Mouse (Mus musculus) intestine, postnatal 0 days (tissue): ENCODE results near the gene Nabp2. TPM values are rescaled to one million over a fixed set of nuclear protein-coding genes. Genes with fewer than 3 reads are reported as not detected.
A peak's percentile ranks its signal among the peaks of the same experiment; 100 is the strongest.

Experiments used
- ATAC-seq: fragments of 200-750 bp; cut with Nextera tagmentation; 2 replicates; pipeline ENCODE4 v1.8.0; 2017; ENCODE audit warnings: mild to moderate bottlenecking, moderate TSS enrichment, moderate library complexity
- H3K27ac ChIP-seq: fragments of 300-500 bp; sonication (generic); 2 replicates; pipeline ENCODE4 v1.5.1; 2014; ENCODE audit warnings: mild to moderate bottlenecking, low read depth, low read length, moderate library complexity
- H3K27me3 ChIP-seq: fragments of 300-500 bp; sonication (generic); replicated peaks from 2 replicates; pipeline ENCODE4 v1.6.1; 2014; ENCODE audit warnings: low read length, mixed read lengths; ENCODE audit not compliant: control insufficient read depth, insufficient read depth
- H3K36me3 ChIP-seq: fragments of 300-500 bp; sonication (generic); 2 replicates; pipeline ENCODE4 v1.6.1; 2014; ENCODE audit warnings: mild to moderate bottlenecking, moderate library complexity; ENCODE audit not compliant: control insufficient read depth, insufficient read depth
- H3K4me1 ChIP-seq: fragments of 300-500 bp; sonication (generic); replicated peaks from 2 replicates; pipeline ENCODE4 v1.6.1; 2014; ENCODE audit warnings: antibody characterized with exemption, low read length, mixed read lengths; ENCODE audit not compliant: control insufficient read depth, insufficient read depth
- H3K4me2 ChIP-seq: fragments of 300-500 bp; sonication (generic); replicated peaks from 2 replicates; pipeline ENCODE4 v1.6.1; 2014; ENCODE audit warnings: low read depth, mild to moderate bottlenecking, moderate library complexity
- H3K4me3 ChIP-seq: fragments of 300-500 bp; sonication (generic); 2 replicates; pipeline ENCODE4 v1.5.1; 2014; ENCODE audit warnings: low read depth, low read length
- H3K9ac ChIP-seq: fragments of 300-500 bp; sonication (generic); 2 replicates; pipeline ENCODE4 v1.6.1; 2014; ENCODE audit warnings: mild to moderate bottlenecking, low read depth, low read length
- H3K9me3 ChIP-seq: fragments of 300-500 bp; sonication (generic); 2 replicates; pipeline ENCODE4 v1.6.1; 2016; ENCODE audit warnings: mixed run types; ENCODE audit not compliant: control insufficient read depth
- CTCF ChIP-seq: sonication (generic); IDR thresholded peaks from 2 replicates; pipeline ENCODE4 v1.5.1; 2016; ENCODE audit warnings: low read depth, mild to moderate bottlenecking, control low read depth, antibody characterized with exemption, moderate library complexity
- WGBS: fragments of 180-500 bp; shearing (Covaris S2); extraction: QIAGEN DNeasy Blood & Tissue Kit; methylation state at CpG from one replicate; pipeline ENCODE4 v1.1.7; 2014; 5-methylcytosine and 5-hydroxymethylcytosine counted together
- polyA plus RNA-seq: library from polyadenylated mRNA; unstranded; fragments of >200 nt; fragmentation: Nextera tagmentation; extraction: Ambion mirVana; gene quantifications from 2 replicates; pipeline ENCODE4 v1.2.1, GENCODE M21; 2015

Gene Nabp2
- polyA plus RNA-seq, 1 experiment from 2014 or later = 82.5 TPM

DNA sequence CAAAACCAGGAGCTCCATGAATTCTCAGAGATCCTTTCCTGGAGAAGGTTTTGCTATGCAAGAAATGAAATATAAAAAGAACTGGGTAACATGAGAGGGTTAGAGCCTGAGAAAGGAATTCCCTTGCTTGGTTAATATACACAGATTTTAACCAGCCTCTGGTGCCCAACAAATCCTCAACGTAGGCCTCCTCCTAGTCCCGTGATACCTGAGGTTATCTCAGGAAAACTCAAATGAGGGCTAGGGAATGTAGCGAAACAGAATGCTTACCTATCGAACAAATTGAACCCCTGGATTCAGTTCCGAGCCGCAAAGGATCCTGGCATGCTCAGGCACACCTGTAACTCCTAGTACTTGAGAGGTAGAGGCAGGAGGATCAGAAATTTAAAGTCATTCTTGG lies 46.4 kb upstream of the Nabp2 start:
- Histone ChIP-seq H3K9ac (no peak overlapping the region), H3K27me3 (no peaks in the 10 kb centered on the region), H3K27ac (no peak overlapping the region), H3K4me1 (no peaks in the 10 kb centered on the region), H3K4me3 (no peak overlapping the region), H3K36me3 (peaks cover 9% of the 10 kb centered on the region; the same call in 1 of the 2 replicates), H3K9me3 (no peaks in the 10 kb centered on the region), H3K4me2 (no peak overlapping the region; the same call in 1 of the 2 replicates)
- no peak for ATAC-seq
- no peak for TF ChIP-seq CTCF
- WGBS = 88% methylated on average over 6 of the region's 6 CpGs

DNA sequence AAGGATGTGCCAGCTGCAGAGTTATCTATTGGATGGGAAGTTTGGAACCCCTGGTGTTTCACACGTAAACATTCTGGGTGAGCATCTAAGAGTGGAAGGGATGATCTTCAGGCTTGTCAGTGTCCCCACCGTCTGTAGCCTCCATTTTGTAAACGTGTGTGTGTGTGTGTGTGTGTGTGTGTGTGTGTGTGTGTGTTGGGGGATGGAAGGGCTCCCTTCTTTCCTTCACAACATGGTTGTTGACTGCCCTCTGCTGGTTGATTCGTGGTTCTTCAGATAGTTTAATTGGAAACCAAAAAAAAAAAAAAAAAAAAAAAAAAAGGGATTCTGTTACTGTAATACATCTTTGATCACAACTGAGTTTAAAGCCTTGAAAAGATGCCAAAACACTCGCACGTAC lies 44.0 kb upstream of the Nabp2 start:
- TF ChIP-seq CTCF = peak; percentile 81
- Histone ChIP-seq H3K4me3 (no peak overlapping the region), H3K4me1 (no peaks in the 10 kb centered on the region), H3K9me3 (no peaks in the 10 kb centered on the region), H3K9ac (no peak overlapping the region), H3K27ac (no peak overlapping the region), H3K27me3 (no peaks in the 10 kb centered on the region), H3K36me3 (no peaks in the 10 kb centered on the region), H3K4me2 (no peak overlapping the region)
- 2% methylated on average over 6 of the region's 6 CpGs for WGBS
- no peak for ATAC-seq

DNA sequence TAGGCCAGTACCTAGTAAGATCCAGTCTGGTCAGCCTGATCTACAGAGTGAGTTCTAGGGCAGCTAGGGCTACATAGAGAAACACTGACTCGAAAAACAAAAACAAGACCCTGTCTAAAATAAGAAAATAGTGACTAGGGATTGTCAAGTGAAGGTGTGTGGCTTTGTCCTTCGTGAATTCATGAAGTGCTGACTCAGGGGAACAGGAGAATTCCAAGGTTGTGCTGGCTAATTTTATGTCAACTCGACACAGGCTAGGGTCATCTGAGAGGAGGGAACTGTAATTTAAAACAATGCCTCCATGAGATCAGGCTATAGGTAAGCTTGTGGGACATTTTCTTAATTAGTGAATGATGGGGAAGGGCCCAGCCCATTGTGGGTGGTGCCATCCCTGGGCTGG lies 43.2 kb upstream of the Nabp2 start:
- TF ChIP-seq CTCF = no peak

DNA sequence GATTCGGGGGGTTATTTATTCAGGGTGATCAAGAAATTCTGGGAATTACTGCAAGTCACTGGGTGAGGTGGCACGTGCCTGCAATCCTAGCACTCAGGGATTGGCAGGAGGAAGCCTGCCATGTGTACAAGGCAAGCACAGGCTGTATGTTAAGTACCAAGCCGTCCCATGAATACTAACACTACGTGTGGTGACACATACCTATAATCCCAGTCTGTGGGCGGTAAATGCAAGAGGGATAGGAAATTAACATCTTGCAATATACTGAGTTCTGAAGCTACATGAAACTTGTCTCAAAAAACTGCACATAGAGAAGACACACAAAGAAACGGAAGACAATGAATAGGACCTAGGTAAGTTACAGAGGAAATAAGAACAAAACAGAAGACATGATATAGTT lies 39.7 kb upstream of the Nabp2 start:
- 84% methylated on average over 6 of the region's 6 CpGs for WGBS
- no peaks in the 10 kb centered on the region for H3K27me3 ChIP-seq
- no peaks in the 10 kb centered on the region for H3K36me3 ChIP-seq
- no peak for ATAC-seq
- H3K4me1 ChIP-seq = no peaks in the 10 kb centered on the region
- H3K9me3 ChIP-seq = no peaks in the 10 kb centered on the region
- H3K27ac ChIP-seq = no peak overlapping the region
- no peak for TF ChIP-seq CTCF
- no peak overlapping the region for H3K9ac ChIP-seq
- no peak overlapping the region for H3K4me2 ChIP-seq
- H3K4me3 ChIP-seq = no peak overlapping the region

More for the DNA sequence above, 43.2 kb upstream of the Nabp2 start:
- H3K9me3 ChIP-seq = no peaks in the 10 kb centered on the region
- H3K9ac ChIP-seq = no peak overlapping the region
- ATAC-seq = no peak
- H3K4me2 ChIP-seq = no peak overlapping the region
- no peak overlapping the region for H3K27ac ChIP-seq
- WGBS = 79% methylated on average over 3 of the region's 3 CpGs
- H3K27me3 ChIP-seq = no peaks in the 10 kb centered on the region
- no peak overlapping the region for H3K4me3 ChIP-seq
- H3K36me3 ChIP-seq = no peaks in the 10 kb centered on the region
- H3K4me1 ChIP-seq = no peaks in the 10 kb centered on the region

DNA sequence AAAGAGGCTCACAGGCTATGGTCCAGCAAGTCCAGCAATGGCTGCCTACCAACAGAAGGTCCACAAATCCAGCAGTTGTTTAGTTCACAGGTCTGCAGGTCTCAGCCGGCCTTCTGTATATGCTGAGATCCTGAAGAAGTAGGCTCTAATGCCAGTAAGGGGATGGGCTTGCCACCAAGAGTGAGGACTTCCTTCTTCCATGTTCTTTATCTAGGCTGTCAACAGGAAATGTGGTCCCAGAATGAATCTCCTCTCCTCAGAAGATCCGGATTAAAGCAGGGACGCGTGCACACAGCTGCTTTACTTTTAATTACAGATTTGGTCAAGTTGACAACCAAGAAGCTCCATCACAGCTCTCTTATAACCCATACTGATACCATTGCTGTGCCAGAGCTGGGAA lies 34.1 kb upstream of the Nabp2 start:
- H3K4me2 ChIP-seq = no peak overlapping the region
- no peak overlapping the region for H3K9ac ChIP-seq
- TF ChIP-seq CTCF = no peak
- H3K4me1 ChIP-seq = no peaks in the 10 kb centered on the region
- no peak for ATAC-seq
- WGBS = 79% methylated on average over 4 of the region's 4 CpGs
- H3K27me3 ChIP-seq = no peaks in the 10 kb centered on the region
- no peak overlapping the region for H3K27ac ChIP-seq
- H3K4me3 ChIP-seq = no peak overlapping the region
- H3K9me3 ChIP-seq = no peaks in the 10 kb centered on the region
- peaks cover 13% of the 10 kb centered on the region for H3K36me3 ChIP-seq

DNA sequence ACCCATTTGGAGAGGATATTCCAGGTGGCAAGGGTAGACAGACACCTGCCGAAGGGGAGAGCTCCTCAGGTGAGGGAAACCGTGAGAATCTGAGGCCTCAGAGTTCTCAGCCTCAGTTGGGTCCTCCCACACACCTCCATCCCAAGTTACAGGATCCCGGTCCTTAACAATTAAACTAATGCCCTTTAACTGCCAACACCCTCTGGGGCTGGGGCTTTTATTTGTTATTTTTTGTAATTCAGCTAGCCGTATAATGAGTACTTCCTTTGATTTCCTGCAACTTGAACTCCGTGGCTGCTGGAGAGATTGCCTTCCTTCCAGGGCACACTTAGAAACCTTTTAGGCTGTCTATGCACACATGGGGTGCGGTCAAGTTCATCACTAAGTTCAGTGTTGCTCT lies 33.1 kb upstream of the Nabp2 start:
- no peak for ATAC-seq

DNA sequence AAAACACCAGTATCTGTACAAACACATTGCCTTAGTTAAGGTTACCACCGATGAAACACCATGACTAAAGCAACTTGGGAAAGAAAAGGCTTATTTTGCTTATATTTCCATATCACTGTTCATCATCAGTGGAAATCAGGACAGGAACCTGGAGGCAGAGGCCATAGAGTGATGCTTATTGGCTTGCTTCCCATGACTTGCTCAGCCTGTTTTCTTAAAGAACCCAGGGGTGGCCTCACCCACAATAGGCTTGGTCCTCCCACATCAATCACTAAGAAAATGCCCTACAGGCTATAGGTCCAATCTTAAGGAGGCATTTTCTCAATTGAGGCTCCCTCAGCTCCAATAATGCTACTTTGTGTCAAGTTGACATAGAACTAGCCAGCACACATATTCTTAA lies 31.4 kb upstream of the Nabp2 start:
- no peak overlapping the region for H3K4me3 ChIP-seq
- H3K9me3 ChIP-seq = no peaks in the 10 kb centered on the region
- no peak for ATAC-seq
- H3K9ac ChIP-seq = no peak overlapping the region
- no peak overlapping the region for H3K27ac ChIP-seq
- 77% methylated on average over 1 of the region's 1 CpGs for WGBS
- peaks cover 36% of the 10 kb centered on the region for H3K36me3 ChIP-seq
- H3K4me2 ChIP-seq = no peak overlapping the region
- H3K4me1 ChIP-seq = no peaks in the 10 kb centered on the region
- H3K27me3 ChIP-seq = no peaks in the 10 kb centered on the region
- no peak for TF ChIP-seq CTCF

More for the DNA sequence above, 33.1 kb upstream of the Nabp2 start:
- Histone ChIP-seq H3K4me3 (no peak overlapping the region), H3K9me3 (no peaks in the 10 kb centered on the region), H3K4me2 (no peak overlapping the region), H3K4me1 (no peaks in the 10 kb centered on the region), H3K27ac (no peak overlapping the region), H3K36me3 (peaks cover 22% of the 10 kb centered on the region), H3K9ac (no peak overlapping the region), H3K27me3 (no peaks in the 10 kb centered on the region)
- WGBS = 72% methylated on average over 6 of the region's 6 CpGs
- no peak for TF ChIP-seq CTCF
